Mouse (Mus musculus): ENCODE data around the gene Hhatl. TPM values are rescaled to one million over a fixed set of nuclear protein-coding genes. Genes with fewer than 3 reads are reported as not detected.

Gene Hhatl
- total and polyA plus RNA-seq, 3 experiments = not detected

- no peaks in the 10 kb centered on the region for H3K9me3 ChIP-seq (replicated peaks; ENCODE audit: low read length)
- no peak for DNase-seq (ENCODE audit: extremely low read depth)
- in situ Hi-C loops (cut with MboI; ENCODE audit: low pct_ligation_motif_present, low pct_unique_long_range_greater_than_20kb, low sequenced_read_pairs) = no loop called here
- H3K4me1 ChIP-seq (ENCODE audit: control insufficient read depth in 1 of 2, insufficient read depth in 2 of 2) = no peaks in the 10 kb centered on the region
- dilution Hi-C loops (cut with MboI; ENCODE audit: extremely low pct_ligation_motif_present, extremely low pct_unique_long_range_greater_than_20kb, low sequenced_read_pairs) = no loop called here
- no peaks in the 10 kb centered on the region for H3K79me2 ChIP-seq (replicated peaks; ENCODE audit: control insufficient read depth, extremely low read depth, insufficient read depth, poor library complexity, severe bottlenecking)
- no peaks in the 10 kb centered on the region for H3K36me3 ChIP-seq (replicated peaks in 1 of 2; ENCODE audit: control insufficient read depth in 1 of 2, insufficient read depth in 1 of 2, low read length in 1 of 2)
- TF ChIP-seq CHD2 (IDR thresholded peaks at IDR 0.05; ENCODE audit: low read length) (no peak), USF2 (conservative IDR thresholded peaks at IDR 0.05; ENCODE audit: low read depth, low read length) (no peak), NRF1 (IDR thresholded peaks at IDR 0.05; ENCODE audit: low read depth, low read length) (no peak), TBP (conservative IDR thresholded peaks at IDR 0.05; ENCODE audit: low read depth, low read length) (no peak), ZC3H11A (IDR thresholded peaks at IDR 0.05; ENCODE audit: low read depth, low read length) (no peak), TCF12 (IDR thresholded peaks at IDR 0.05; ENCODE audit: low read depth, low read length) (no peak), BHLHE40 (IDR thresholded peaks at IDR 0.05; ENCODE audit: low read depth, low read length) (no peak), JUND (conservative IDR thresholded peaks at IDR 0.05; ENCODE audit: low read depth, low read length) (no peak), MAFK (IDR thresholded peaks at IDR 0.05; ENCODE audit: insufficient replicate concordance, low read length) (no peak), MEF2A (IDR thresholded peaks at IDR 0.05; ENCODE audit: borderline replicate concordance, low read depth, low read length) (no peak)
- H3K9ac ChIP-seq (ENCODE audit: insufficient read depth, low read depth) = no peak overlapping the region
- no peak overlapping the region for H3K27ac ChIP-seq (ENCODE audit: insufficient read depth, low read depth)
- no peak overlapping the region for H3K4me2 ChIP-seq (ENCODE audit: insufficient read depth, low read depth, poor library complexity, severe bottlenecking)
- H3K27me3 ChIP-seq (replicated peaks) = peaks cover 62% of the 10 kb centered on the region
- H3K4me3 ChIP-seq (replicated peaks in 1 of 3; ENCODE audit: low read depth in 2 of 3, low read length in 2 of 3, poor library complexity in 1 of 3) = no peak overlapping the region
Measured at GRCm38 (mm10) chr9:121807947-121808346, 15.6 kb upstream of the Hhatl start.

- H3K4me1 ChIP-seq (ENCODE audit: control insufficient read depth in 1 of 2, insufficient read depth in 2 of 2) = no peaks in the 10 kb centered on the region
- in situ Hi-C loops (cut with MboI; ENCODE audit: low pct_ligation_motif_present, low pct_unique_long_range_greater_than_20kb, low sequenced_read_pairs) (no loop called here), dilution Hi-C loops (cut with MboI; ENCODE audit: extremely low pct_ligation_motif_present, extremely low pct_unique_long_range_greater_than_20kb, low sequenced_read_pairs) (no loop called here)
- no peaks in the 10 kb centered on the region for H3K9me3 ChIP-seq (replicated peaks; ENCODE audit: low read length)
- DNase-seq (ENCODE audit: extremely low read depth) = no peak
- peaks cover 63% of the 10 kb centered on the region for H3K27me3 ChIP-seq (replicated peaks)
- no peaks in the 10 kb centered on the region for H3K79me2 ChIP-seq (replicated peaks; ENCODE audit: control insufficient read depth, extremely low read depth, insufficient read depth, poor library complexity, severe bottlenecking)
- H3K27ac ChIP-seq (ENCODE audit: insufficient read depth, low read depth) = no peak overlapping the region
- no peaks in the 10 kb centered on the region for H3K36me3 ChIP-seq (replicated peaks in 1 of 2; ENCODE audit: control insufficient read depth in 1 of 2, insufficient read depth in 1 of 2, low read length in 1 of 2)
- H3K4me2 ChIP-seq (ENCODE audit: insufficient read depth, low read depth, poor library complexity, severe bottlenecking) = no peak overlapping the region
- TF ChIP-seq USF1 (IDR thresholded peaks at IDR 0.05; ENCODE audit: low read depth, low read length) (no peak), MAFK (IDR thresholded peaks at IDR 0.05; ENCODE audit: insufficient replicate concordance, low read length) (no peak), ZC3H11A (IDR thresholded peaks at IDR 0.05; ENCODE audit: low read depth, low read length) (no peak), CHD1 (IDR thresholded peaks at IDR 0.05; ENCODE audit: low read depth, low read length) (no peak), MXI1 (IDR thresholded peaks at IDR 0.05; ENCODE audit: low read depth, low read length) (no peak), TCF12 (IDR thresholded peaks at IDR 0.05; ENCODE audit: low read depth, low read length) (no peak), BHLHE40 (IDR thresholded peaks at IDR 0.05; ENCODE audit: low read depth, low read length) (no peak), ZMIZ1 (IDR thresholded peaks at IDR 0.05; ENCODE audit: low read depth, low read length) (no peak), EP300 (IDR thresholded peaks at IDR 0.05; ENCODE audit: low read length) (no peak), RCOR1 (conservative IDR thresholded peaks at IDR 0.05; ENCODE audit: low read depth, low read length) (no peak)
- H3K4me3 ChIP-seq (replicated peaks in 1 of 3; ENCODE audit: low read depth in 2 of 3, low read length in 2 of 3, poor library complexity in 1 of 3) = no peak overlapping the region
- no peak overlapping the region for H3K9ac ChIP-seq (ENCODE audit: insufficient read depth, low read depth)
Measured at GRCm38 (mm10) chr9:121807546-121807945, 15.2 kb upstream of the Hhatl start.
